Mouse (Mus musculus) bone marrow macrophage, adult 2 months (primary cell): ENCODE measurements around the gene Fzd7.

Source experiments
- CTCF ChIP-seq: IDR thresholded peaks from 2 replicates; pipeline ENCODE4 v1.5.1; 2012; ENCODE audit warnings: low read depth, mild to moderate bottlenecking, low read length, moderate library complexity
- POLR2A ChIP-seq: IDR thresholded peaks from 2 replicates; pipeline ENCODE4 v1.6.1; 2012; ENCODE audit warnings: mild to moderate bottlenecking, low read depth, low read length, borderline replicate concordance

DNA sequence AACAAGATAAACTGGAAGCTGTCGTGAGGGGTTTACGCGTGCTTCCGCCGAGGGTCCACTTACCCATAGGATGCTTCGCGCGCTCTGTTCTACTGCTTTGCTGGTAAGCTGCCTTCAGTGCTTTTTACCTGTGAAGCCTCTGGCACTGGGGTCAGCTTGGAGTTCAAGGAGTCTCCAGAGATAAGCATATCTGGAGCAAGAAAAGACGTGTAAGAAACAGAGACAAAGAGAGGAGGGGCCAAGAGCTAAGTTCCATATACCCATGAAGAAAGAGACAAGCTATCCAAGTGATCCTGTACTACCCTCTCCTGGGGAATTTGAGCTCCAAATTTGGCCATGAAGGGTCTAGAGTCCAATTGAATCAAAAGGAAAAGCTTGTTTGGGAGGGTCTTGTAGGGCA, 9.3 kb downstream of the Fzd7 start:
- TF ChIP-seq POLR2A, result no peak
- TF ChIP-seq CTCF, result no peak
